Mouse (Mus musculus) c-Kit-negative CD71-positive TER-119-positive erythroid progenitor cells, embryonic 14.5 days (primary cell): ENCODE results near the gene Hoxa4.

Experiments
- DNase-seq: peaks from one replicate; pipeline ENCODE4 v3.0.0-alpha.2; 2013; ENCODE audit warnings: low read depth, low spot score

The Hoxa4 gene

GRCm38 (mm10) chr6:52179690-52180089 lies 11.9 kb downstream of the Hoxa4 start:
- no peak for DNase-seq

GRCm38 (mm10) chr6:52178918-52179665 lies 12.5 kb downstream of the Hoxa4 start:
- no peak for DNase-seq

GRCm38 (mm10) chr6:52177806-52178205 lies 13.7 kb downstream of the Hoxa4 start:
- DNase-seq = no peak

- no peak for DNase-seq
Measured at GRCm38 (mm10) chr6:52177061-52177735, 14.4 kb downstream of the Hoxa4 start, which contains the start of gene 5730596B20Rik. 5730596B20Rik (plus strand) TSS chr6:52177498.

- DNase-seq = no peak
Measured at GRCm38 (mm10) chr6:52176391-52176790, 15.2 kb downstream of the Hoxa4 start.

GRCm38 (mm10) chr6:52175864-52176263 lies 15.7 kb downstream of the Hoxa4 start:
- no peak for DNase-seq

- DNase-seq = no peak
Measured at GRCm38 (mm10) chr6:52174968-52175751, 16.4 kb downstream of the Hoxa4 start.

- DNase-seq = no peak
Measured at GRCm38 (mm10) chr6:52173648-52174047, 17.9 kb downstream of the Hoxa4 start.

- no peak for DNase-seq
Measured at GRCm38 (mm10) chr6:52172501-52172900, 19.1 kb downstream of the Hoxa4 start.

GRCm38 (mm10) chr6:52171938-52172337 lies 19.6 kb downstream of the Hoxa4 start:
- DNase-seq = no peak

GRCm38 (mm10) chr6:52171331-52171730 lies 20.2 kb downstream of the Hoxa4 start:
- DNase-seq = no peak

- no peak for DNase-seq
Measured at GRCm38 (mm10) chr6:52170898-52171223, 20.7 kb downstream of the Hoxa4 start.

GRCm38 (mm10) chr6:52170166-52170897 lies 21.2 kb downstream of the Hoxa4 start:
- no peak for DNase-seq

- no peak for DNase-seq
Measured at GRCm38 (mm10) chr6:52169499-52170165, 21.9 kb downstream of the Hoxa4 start.

- no peak for DNase-seq
Measured at GRCm38 (mm10) chr6:52168191-52169055, 23.1 kb downstream of the Hoxa4 start.

- no peak for DNase-seq
Measured at GRCm38 (mm10) chr6:52167736-52168161, 23.8 kb downstream of the Hoxa4 start.

- DNase-seq = no peak
Measured at GRCm38 (mm10) chr6:52167176-52167575, 24.4 kb downstream of the Hoxa4 start.

- DNase-seq = no peak
Measured at GRCm38 (mm10) chr6:52166431-52167077, 25.0 kb downstream of the Hoxa4 start.
